Mouse (Mus musculus) lung, postnatal 10 days (tissue): ENCODE measurements around the gene Sertad1.
A peak's percentile ranks its signal among the peaks of the same experiment; 100 is the strongest.

Source experiments
- DNase-seq: peaks from one replicate; pipeline ENCODE4 v3.0.0; 2021

The Sertad1 gene

DNA sequence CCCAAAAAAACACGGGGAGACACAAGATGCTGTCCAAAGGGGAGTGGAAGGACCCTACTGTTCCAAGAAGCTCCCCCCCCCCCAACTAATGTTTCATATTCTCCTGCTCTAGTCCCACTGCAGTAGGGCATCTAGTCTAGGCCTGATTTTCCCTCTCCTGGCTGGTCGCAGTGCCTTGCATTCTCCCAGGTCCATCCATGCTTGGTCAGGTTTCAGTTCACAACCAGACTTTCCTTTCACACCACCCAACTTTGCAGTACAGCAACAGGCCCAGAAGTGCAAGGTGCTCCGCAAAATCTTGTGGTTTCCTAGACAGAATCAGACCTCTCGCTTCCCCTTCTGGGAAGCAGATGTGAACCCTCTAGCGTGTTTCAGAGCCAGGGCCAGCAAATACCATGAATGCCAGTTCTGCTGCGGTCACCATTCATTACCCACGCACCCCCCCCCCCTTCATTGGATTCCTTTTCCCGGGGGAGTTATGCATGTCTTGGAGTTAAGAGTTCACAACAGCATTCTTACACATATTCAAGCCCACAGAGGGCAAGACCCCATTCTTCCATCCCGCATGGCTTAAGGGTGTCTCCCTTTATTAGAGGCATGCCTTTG, 20.2 kb downstream of the Sertad1 start:
- peak; percentile 33 for DNase-seq

DNA sequence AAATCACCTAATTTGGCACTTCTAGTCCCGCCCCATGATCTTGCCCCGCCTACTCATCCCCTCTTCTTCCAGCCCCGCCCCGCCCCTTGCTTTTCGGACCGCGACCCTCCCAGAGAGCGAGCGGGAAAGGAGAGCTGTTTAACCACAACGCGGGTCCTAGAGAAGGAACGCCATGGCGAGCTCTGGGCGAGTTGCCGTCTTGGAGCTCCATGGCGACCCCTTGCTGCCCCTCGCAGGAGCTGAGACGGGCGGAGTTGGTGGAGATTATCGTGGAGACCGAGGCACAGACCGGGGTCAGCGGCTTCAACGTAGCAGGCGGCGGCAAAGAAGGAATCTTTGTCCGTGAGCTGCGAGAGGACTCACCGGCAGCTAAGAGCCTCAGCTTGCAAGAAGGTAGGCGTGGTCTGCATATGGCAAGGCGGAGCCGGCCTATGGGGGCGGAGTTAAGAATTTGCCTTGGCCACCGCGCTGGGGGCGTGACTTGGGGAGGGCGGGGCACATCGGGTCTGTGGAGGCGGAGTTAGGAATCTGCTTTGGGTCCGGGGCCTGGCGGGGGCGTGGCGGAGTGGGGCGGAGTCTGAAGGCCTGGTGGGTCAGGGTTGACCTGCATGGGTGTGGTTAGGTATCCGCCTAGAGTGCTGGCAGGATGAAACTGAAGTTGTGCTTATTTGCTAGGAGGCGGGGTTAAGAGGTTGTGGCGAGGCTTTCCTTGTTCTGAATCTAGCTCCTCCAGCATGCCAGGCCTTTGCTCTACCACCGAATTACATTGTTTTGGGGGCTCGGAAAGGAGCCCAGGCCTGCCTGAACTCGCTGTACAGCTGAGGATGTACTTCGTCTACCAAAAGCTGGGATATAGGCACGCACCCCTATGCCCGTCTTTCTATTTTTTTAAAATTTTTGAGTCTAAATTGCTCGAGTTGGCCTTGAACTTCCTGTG, 21.3 kb downstream of the Sertad1 start:
- DNase-seq, result peak; percentile 99

DNA sequence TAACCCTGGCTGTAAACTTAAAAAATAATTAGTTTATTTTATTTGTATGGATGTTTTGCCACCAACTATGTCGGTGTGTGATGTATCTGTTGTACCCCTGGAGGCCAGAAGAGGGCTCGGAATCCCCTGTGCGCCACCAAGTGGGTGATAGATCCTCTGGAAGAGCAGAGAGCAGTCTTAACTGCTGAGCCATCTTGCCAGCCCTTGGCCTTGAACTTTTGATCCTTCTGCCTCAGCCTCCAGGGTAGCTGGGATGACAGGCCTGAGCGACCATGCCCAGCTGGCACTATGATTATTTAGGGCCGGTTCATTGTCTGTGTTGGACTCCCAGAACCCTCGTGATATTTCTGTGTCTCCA, 21.9 kb downstream of the Sertad1 start:
- peak; percentile 87 for DNase-seq

DNA sequence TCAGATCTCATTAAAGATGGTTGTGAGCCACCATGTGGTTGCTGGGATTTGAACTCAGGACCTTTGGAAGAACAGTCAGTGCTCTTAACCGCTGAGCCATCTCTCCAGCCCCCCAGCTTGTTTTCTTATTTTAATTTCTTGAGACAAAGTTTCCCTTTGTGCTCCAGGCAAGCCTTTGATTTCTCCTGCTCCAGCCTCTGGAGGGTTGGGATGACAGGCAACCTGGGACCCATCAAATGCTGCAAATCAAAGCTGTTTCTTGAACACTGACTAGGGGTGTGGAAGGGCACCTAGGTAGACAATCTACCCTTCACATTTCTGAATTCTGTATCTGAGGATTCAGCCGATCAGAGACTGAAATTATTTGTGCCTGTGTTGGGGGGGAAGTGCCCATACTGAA, 24.1 kb downstream of the Sertad1 start:
- DNase-seq, result no peak

DNA sequence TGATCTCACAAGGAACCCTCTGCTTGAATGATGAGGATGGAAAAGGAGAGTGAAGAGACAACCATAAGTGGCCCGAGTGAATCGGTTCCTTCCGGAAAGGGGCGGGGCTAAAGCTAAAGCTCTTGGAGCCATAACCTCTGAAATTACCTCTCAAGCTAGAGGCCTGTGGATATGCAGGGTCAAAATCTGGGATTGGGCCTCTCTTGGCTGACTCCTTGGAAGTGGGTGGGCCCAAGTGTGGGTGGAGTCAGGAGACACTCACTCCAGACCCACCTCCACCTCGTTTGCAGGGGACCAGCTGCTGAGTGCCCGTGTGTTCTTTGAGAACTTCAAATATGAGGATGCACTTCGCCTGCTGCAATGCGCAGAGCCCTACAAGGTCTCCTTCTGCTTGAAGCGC, 28.3 kb downstream of the Sertad1 start:
- no peak for DNase-seq

DNA sequence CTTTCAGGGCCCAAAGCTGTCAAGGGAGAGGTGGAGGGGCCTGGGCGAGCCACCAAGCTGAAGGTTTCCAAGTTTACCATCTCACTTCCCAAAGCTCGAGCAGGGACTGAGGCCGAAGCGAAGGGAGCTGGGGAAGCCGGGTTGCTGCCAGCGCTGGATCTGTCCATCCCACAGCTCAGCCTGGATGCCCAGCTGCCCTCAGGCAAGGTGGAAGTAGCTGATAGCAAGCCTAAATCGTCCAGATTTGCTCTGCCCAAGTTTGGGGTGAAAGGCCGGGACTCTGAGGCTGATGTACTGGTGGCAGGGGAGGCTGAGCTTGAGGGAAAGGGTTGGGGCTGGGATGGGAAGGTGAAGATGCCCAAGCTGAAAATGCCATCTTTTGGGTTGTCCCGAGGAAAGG, 31.6 kb downstream of the Sertad1 start:
- DNase-seq, result no peak

DNA sequence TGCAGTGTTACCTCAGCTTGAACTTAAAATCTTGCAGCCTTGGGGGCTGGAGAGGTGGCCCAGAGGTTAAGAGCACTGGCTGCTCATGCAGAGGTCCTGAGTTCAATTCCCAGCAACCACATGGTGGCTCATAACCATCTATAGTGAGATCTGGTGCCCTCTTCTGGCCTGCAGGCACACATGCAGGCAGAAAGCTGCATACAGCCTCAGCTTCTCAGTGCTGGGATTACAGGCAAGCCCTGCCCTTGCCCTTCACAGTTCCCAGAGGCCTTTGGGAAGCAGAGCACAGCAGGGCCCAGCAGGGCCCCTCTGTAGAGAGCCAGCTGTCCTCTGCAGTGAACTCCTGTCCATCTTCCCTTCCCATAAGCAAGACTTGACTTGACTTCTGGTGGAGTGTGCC, 33.4 kb downstream of the Sertad1 start:
- no peak for DNase-seq

DNA sequence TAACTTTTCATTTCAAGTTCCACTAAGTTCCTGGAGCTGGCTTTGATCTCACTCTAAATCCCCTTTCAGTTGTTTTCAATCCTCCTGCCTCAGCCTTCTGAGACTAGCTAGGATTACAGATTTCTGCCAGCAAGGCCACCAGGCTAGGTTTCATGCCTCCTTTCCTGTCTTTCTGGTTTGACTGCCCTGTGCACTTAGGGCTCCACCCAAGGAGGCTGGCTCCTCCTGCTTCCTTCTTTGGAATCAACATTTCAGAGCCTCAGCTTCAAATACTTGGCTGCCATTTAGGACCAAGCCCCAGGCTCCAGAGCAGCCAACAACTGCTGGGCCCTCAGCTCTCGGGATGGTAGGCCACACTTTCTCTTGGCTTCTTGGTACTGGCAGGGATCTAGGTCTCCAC, 33.9 kb downstream of the Sertad1 start:
- DNase-seq, result peak; percentile 56

DNA sequence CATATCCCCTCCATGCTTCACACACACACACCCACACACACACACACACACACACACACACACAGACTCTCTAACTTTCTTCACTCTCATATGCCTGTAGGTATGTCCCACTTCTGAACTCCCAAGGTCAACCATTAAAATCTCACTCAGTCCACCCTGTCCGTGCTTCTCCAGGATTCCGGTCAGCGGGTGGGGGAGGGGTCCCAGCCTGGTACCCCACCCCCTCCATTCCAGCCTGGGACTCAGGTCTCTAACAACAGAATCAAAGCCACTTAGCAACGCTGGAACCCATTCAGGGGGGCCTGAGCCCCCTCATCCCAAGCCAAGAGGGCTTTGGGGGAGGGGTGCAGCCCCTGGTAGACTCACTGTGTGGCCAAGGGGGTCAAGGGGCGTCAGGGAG, 36.3 kb downstream of the Sertad1 start, which contains the start of gene Hipk4:
Gene Hipk4, plus strand, starts transcription at position 301 of the 400 bp plus-strand sequence.
- DNase-seq, result no peak

DNA sequence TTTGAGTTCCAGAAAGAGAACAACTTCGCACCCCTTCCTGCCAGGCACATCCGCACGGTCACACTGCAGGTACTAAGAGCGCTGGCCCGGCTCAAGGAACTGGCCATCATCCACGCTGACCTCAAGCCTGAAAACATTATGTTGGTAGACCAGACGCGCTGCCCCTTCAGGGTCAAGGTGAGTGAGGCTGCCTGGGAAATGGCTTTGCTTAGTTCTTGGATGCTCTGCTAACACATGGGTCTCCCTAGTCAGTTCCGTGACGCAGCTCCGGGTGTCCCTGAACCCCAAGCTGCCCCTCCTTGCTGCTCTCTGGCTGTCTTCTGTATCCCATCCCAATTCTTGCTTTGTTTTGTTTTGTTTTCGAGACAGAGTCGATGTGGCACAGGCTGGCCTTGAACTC, 37.1 kb downstream of the Sertad1 start:
- DNase-seq, result no peak

DNA sequence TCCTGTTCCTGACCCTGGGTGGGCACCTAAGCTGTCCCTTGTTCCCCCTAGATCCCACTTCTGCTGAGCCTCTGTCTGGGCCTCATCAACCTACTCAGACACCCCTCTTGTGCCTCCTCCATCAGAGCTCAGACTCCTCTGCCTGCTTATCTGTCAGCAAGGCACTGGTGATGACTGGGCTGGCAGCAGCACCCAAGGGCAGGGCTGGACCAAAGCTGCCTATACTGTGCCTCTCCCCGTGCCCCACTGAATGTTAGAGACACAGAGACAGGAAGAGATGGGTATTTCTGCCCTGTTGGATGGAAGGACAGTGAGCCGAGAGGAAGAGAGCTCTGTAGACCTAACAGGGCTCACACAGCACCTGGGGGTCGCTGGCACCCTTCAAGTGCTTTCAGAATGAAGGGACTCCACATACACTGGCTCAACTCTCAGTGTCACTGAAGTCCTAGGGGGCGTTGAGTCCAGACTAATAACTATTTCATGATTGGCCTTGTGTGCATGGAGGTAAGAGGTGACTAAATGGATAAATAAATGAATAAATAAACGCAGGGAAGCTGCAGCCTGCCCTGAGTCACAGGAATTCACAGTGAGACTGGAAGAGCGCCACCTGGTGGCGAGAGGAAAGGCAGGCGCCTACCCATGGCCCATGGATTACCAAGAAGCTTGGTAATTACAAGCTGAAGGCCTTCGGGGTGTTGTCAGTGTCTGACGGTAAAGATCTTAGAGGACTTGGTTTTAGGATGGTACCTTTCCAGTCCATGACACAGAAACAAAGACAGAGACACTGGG, 39.5 kb downstream of the Sertad1 start:
- peak; percentile 81 for DNase-seq

DNA sequence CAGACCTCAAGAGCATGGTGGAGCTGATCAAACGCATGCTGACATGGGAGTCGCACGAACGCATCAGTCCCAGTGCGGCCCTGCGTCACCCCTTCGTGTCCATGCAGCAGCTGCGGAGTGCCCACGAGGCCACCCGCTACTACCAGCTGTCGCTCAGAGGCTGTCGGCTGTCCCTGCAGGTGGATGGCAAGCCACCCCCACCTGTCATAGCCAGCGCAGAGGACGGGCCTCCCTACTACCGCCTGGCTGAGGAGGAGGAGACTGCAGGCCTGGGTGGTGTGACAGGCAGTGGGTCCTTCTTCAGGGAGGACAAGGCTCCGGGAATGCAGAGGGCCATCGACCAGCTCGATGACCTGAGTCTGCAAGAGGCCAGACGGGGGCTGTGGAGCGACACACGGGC, 42.4 kb downstream of the Sertad1 start:
- no peak for DNase-seq

DNA sequence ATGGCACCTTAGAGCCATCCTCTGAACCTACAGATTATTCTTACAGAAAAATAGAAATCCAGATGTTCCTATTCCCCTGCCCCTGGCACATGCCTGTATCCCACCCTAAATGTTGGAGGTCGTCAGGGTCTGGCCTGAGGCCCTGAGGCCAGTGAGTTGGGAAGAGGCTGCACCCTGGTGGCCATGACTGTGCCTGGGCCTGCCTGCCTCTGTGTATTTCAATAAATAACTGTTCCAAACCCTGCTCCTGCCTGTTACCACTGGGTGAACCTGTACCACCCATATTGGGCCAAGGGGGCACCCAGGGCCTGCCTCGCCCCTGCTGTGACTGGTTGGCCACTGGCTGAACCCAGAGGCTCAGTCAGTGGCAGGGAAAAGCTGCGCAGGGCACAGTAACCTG, 44.2 kb downstream of the Sertad1 start:
- DNase-seq, result no peak

DNA sequence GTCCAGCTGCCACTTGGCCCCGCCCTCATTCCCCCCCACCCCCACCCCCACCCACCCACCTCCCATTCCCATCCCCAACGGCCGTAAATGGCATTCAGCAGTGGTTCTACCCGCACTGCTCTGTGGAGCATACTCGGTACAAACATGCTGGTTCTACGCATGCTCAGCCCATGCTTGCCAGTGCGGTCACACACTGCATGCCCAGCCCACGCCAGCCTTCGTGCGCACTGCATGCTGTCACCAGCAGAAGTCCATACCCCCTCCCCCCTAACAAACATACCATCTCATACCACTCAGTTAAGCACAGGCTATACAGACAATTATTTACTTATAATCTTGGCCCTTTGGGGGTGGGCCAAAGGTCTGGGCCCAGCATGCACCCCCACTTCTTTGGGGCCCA, 45.0 kb downstream of the Sertad1 start:
- DNase-seq, result no peak

DNA sequence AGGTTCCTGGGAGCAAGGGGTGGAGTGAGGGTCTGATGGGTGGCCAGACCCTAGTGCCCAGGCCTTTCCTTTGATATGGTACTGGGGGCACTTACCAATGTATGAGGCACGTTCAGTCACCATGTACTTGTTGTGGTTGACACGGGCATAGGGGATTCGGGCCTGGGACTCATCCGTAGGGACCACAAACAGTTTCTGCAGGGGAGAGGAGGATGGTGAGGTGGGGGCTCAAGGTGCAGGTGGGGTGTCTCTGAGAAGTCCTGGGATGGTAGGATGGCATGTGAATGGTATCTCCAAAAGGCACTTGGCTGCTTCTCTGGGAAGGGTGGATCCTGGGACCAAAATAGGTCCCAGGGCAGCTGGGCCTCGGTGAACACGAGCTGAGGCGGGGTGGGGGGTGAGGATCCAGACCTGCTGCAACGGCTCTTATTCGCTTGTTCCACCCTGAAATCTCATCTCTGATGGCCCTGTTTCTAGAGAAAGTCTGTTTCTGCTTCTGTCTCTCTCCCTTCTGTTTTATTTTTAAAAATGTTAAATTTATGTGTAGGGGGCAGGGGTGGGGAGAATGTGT, 45.9 kb downstream of the Sertad1 start:
- DNase-seq, result no peak

DNA sequence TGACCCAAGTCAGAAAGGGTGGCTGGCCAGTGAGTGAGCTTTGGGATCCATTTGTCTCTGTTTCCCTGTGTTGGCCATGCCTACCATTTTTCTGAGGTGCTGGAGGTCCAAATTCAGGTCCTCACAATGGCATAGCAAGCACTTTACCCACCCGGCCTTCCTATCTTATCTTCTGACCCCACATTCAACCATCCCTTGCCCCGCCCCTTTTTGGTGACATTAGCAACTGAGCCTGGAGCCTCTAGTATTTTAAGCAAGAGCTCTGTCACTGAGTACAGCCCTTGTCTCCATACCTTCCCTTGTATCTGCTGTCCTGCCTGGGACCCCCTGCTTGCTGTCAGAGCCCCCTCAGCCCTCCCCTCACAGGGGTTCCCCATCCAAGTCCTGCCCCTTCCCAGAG, 48.7 kb downstream of the Sertad1 start:
- DNase-seq, result no peak

DNA sequence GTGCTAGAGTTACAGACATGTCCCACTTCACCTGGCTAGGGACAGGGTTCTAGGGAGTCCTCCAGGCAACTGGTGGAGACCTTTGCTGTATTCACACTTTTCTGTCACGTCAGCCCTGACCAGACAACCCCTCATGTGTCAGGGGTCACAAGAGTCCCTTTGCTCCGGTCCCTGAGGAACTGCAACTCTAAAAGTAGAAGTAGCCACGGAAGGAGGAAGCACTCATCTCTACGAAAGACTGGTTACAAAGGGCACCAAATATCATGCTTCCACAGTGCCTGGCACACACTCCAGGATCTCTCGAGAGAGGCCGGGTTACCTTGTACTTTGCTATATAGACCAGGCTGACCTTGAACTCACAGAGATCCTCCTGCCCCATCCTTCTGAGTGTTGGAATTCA, 49.9 kb downstream of the Sertad1 start:
- no peak for DNase-seq

DNA sequence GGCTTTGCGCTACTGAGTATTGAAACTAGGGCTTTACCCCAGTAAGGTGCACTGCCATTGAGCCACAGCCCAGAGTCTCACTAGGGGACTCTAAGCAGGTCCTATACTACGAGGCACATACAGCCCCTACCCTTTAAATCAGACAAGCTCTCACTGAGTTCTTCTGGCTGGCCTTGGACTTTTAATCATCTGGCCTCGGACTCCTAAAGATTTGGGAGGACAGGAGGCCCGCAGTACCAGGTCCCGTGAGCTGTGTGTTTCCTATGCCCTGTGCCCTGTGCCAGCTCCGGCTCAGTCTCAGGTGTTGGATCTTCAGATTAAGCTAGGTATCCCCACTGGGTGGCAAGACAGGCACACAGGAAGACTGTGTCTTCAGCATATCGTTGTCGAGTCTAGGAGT, 51.3 kb downstream of the Sertad1 start:
- DNase-seq, result no peak

DNA sequence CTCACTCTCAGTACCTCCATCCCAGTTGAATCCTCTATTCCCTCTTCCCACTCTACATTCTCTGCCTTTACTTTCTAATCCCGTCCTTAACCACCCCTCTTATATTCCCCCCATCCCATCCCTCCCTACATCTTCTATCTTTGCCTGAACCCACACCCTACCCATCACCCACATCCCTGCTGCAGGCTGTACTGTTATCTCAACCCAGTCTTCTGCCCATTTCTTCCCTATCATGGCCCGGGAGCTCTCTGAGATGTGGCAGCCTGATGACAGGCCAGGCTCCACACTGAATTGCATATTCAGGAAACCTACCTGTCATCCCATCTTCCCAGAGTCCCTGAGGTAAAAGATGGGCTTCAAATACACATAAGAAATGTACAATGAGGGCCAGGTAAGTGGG, 52.1 kb downstream of the Sertad1 start:
- DNase-seq, result no peak
